Mouse (Mus musculus): ENCODE results near the gene Myom1.
"Not testable (repeated sequence)": the region's sequence is repeated elsewhere in the genome, so short reads cannot be mapped to it uniquely, and the experiment has no call there.

Gene Myom1

GRCm38 (mm10) chr17:71002081-71002743 is at the start of gene Myom1:
Myom1 (plus strand) TSS chr17:71002633.
- no peak for TF ChIP-seq POU5F1 (IDR thresholded peaks at IDR 0.05; ENCODE audit: borderline replicate concordance, low read length)
- no peak for TF ChIP-seq NANOG (IDR thresholded peaks at IDR 0.05; ENCODE audit: borderline replicate concordance, low read length)
- no peak for TF ChIP-seq CTCF (conservative IDR thresholded peaks at IDR 0.05; ENCODE audit: low read length)
- H3K4me1 ChIP-seq (replicated peaks; ENCODE audit: low read depth, low read length): peaks cover 55% of the 10 kb centered on the region
- peak within 1 kb of the TSS; percentile 96 for H3K4me3 ChIP-seq (replicated peaks; ENCODE audit: low read length)
- no peaks in the 10 kb centered on the region for H3K27me3 ChIP-seq (ENCODE audit: insufficient read depth, low read length)
- H3K9me3 ChIP-seq (ENCODE audit: low read length): no peaks in the 10 kb centered on the region
- peaks cover 17% of the 10 kb centered on the region for H3K36me3 ChIP-seq (ENCODE audit: insufficient read depth, low read length)

- not testable (repeated sequence) for H3K9me3 ChIP-seq (ENCODE audit: low read length); H3K27me3 ChIP-seq (ENCODE audit: insufficient read depth, low read length); H3K36me3 ChIP-seq (ENCODE audit: insufficient read depth, low read length); H3K4me3 ChIP-seq (replicated peaks; ENCODE audit: low read length)
- peaks cover 12% of the 10 kb centered on the region for H3K4me1 ChIP-seq (replicated peaks; ENCODE audit: low read depth, low read length)
Measured at GRCm38 (mm10) chr17:70963546-70963945, 38.9 kb upstream of the Myom1 start.

- H3K27me3 ChIP-seq (ENCODE audit: insufficient read depth, low read length): no peaks in the 10 kb centered on the region
- no peak overlapping the region for H3K4me3 ChIP-seq (replicated peaks; ENCODE audit: low read length)
- H3K36me3 ChIP-seq (ENCODE audit: insufficient read depth, low read length): no peaks in the 10 kb centered on the region
- TF ChIP-seq NANOG (IDR thresholded peaks at IDR 0.05; ENCODE audit: borderline replicate concordance, low read length): no peak
- TF ChIP-seq POU5F1 (IDR thresholded peaks at IDR 0.05; ENCODE audit: borderline replicate concordance, low read length): no peak
- no peak for TF ChIP-seq CTCF (conservative IDR thresholded peaks at IDR 0.05; ENCODE audit: low read length)
- H3K9me3 ChIP-seq (ENCODE audit: low read length): no peaks in the 10 kb centered on the region
- H3K4me1 ChIP-seq (replicated peaks; ENCODE audit: low read depth, low read length): peaks cover 12% of the 10 kb centered on the region
Measured at GRCm38 (mm10) chr17:70965281-70965680, 37.2 kb upstream of the Myom1 start.

GRCm38 (mm10) chr17:70966126-70966525 is 36.3 kb upstream of the Myom1 start:
- Histone ChIP-seq H3K4me3 (replicated peaks; ENCODE audit: low read length) (no peak overlapping the region), H3K27me3 (ENCODE audit: insufficient read depth, low read length) (no peaks in the 10 kb centered on the region), H3K9me3 (ENCODE audit: low read length) (no peaks in the 10 kb centered on the region), H3K36me3 (ENCODE audit: insufficient read depth, low read length) (no peaks in the 10 kb centered on the region), H3K4me1 (replicated peaks; ENCODE audit: low read depth, low read length) (peaks cover 13% of the 10 kb centered on the region)
- TF ChIP-seq CTCF (conservative IDR thresholded peaks at IDR 0.05; ENCODE audit: low read length): no peak
- TF ChIP-seq NANOG (IDR thresholded peaks at IDR 0.05; ENCODE audit: borderline replicate concordance, low read length): no peak
- TF ChIP-seq POU5F1 (IDR thresholded peaks at IDR 0.05; ENCODE audit: borderline replicate concordance, low read length): no peak

- Histone ChIP-seq H3K4me3 (replicated peaks; ENCODE audit: low read length) (no peak overlapping the region), H3K9me3 (ENCODE audit: low read length) (no peaks in the 10 kb centered on the region), H3K36me3 (ENCODE audit: insufficient read depth, low read length) (no peaks in the 10 kb centered on the region), H3K27me3 (ENCODE audit: insufficient read depth, low read length) (no peaks in the 10 kb centered on the region), H3K4me1 (replicated peaks; ENCODE audit: low read depth, low read length) (peaks cover 23% of the 10 kb centered on the region)
- TF ChIP-seq CTCF (conservative IDR thresholded peaks at IDR 0.05; ENCODE audit: low read length): no peak
- no peak for TF ChIP-seq NANOG (IDR thresholded peaks at IDR 0.05; ENCODE audit: borderline replicate concordance, low read length)
- no peak for TF ChIP-seq POU5F1 (IDR thresholded peaks at IDR 0.05; ENCODE audit: borderline replicate concordance, low read length)
Measured at GRCm38 (mm10) chr17:70967191-70967590, 35.2 kb upstream of the Myom1 start.

GRCm38 (mm10) chr17:70967646-70968045 is 34.8 kb upstream of the Myom1 start:
- H3K9me3 ChIP-seq (ENCODE audit: low read length): no peaks in the 10 kb centered on the region
- peaks cover 23% of the 10 kb centered on the region for H3K4me1 ChIP-seq (replicated peaks; ENCODE audit: low read depth, low read length)
- no peaks in the 10 kb centered on the region for H3K36me3 ChIP-seq (ENCODE audit: insufficient read depth, low read length)
- TF ChIP-seq POU5F1 (IDR thresholded peaks at IDR 0.05; ENCODE audit: borderline replicate concordance, low read length): no peak
- no peak for TF ChIP-seq CTCF (conservative IDR thresholded peaks at IDR 0.05; ENCODE audit: low read length)
- TF ChIP-seq NANOG (IDR thresholded peaks at IDR 0.05; ENCODE audit: borderline replicate concordance, low read length): no peak
- H3K27me3 ChIP-seq (ENCODE audit: insufficient read depth, low read length): no peaks in the 10 kb centered on the region
- H3K4me3 ChIP-seq (replicated peaks; ENCODE audit: low read length): no peak overlapping the region

- H3K9me3 ChIP-seq (ENCODE audit: low read length): no peaks in the 10 kb centered on the region
- H3K4me1 ChIP-seq (replicated peaks; ENCODE audit: low read depth, low read length): peaks cover 28% of the 10 kb centered on the region
Measured at GRCm38 (mm10) chr17:70968606-70969191, 33.7 kb upstream of the Myom1 start.

GRCm38 (mm10) chr17:70971206-70971605 is 31.2 kb upstream of the Myom1 start:
- TF ChIP-seq POU5F1 (IDR thresholded peaks at IDR 0.05; ENCODE audit: borderline replicate concordance, low read length) (no peak), CTCF (conservative IDR thresholded peaks at IDR 0.05; ENCODE audit: low read length) (no peak), NANOG (IDR thresholded peaks at IDR 0.05; ENCODE audit: borderline replicate concordance, low read length) (no peak)
- H3K9me3 ChIP-seq (ENCODE audit: low read length): no peaks in the 10 kb centered on the region
- no peak overlapping the region for H3K4me3 ChIP-seq (replicated peaks; ENCODE audit: low read length)
- H3K4me1 ChIP-seq (replicated peaks; ENCODE audit: low read depth, low read length): peaks cover 38% of the 10 kb centered on the region
- peaks cover 31% of the 10 kb centered on the region for H3K36me3 ChIP-seq (ENCODE audit: insufficient read depth, low read length)
- no peaks in the 10 kb centered on the region for H3K27me3 ChIP-seq (ENCODE audit: insufficient read depth, low read length)

More at GRCm38 (mm10) chr17:70968606-70969191, 33.7 kb upstream of the Myom1 start:
- no peaks in the 10 kb centered on the region for H3K27me3 ChIP-seq (ENCODE audit: insufficient read depth, low read length)
- TF ChIP-seq POU5F1 (IDR thresholded peaks at IDR 0.05; ENCODE audit: borderline replicate concordance, low read length) (no peak), NANOG (IDR thresholded peaks at IDR 0.05; ENCODE audit: borderline replicate concordance, low read length) (no peak), CTCF (conservative IDR thresholded peaks at IDR 0.05; ENCODE audit: low read length) (no peak; the same call in 1 of the 2 replicates)
- peaks cover 7% of the 10 kb centered on the region for H3K36me3 ChIP-seq (ENCODE audit: insufficient read depth, low read length)
- H3K4me3 ChIP-seq (replicated peaks; ENCODE audit: low read length): no peak overlapping the region

- Histone ChIP-seq H3K36me3 (ENCODE audit: insufficient read depth, low read length) (peaks cover 45% of the 10 kb centered on the region), H3K4me3 (replicated peaks; ENCODE audit: low read length) (no peak overlapping the region), H3K27me3 (ENCODE audit: insufficient read depth, low read length) (no peaks in the 10 kb centered on the region), H3K4me1 (replicated peaks; ENCODE audit: low read depth, low read length) (peaks cover 34% of the 10 kb centered on the region), H3K9me3 (ENCODE audit: low read length) (no peaks in the 10 kb centered on the region)
- TF ChIP-seq POU5F1 (IDR thresholded peaks at IDR 0.05; ENCODE audit: borderline replicate concordance, low read length): no peak
- no peak for TF ChIP-seq NANOG (IDR thresholded peaks at IDR 0.05; ENCODE audit: borderline replicate concordance, low read length)
- no peak for TF ChIP-seq CTCF (conservative IDR thresholded peaks at IDR 0.05; ENCODE audit: low read length)
Measured at GRCm38 (mm10) chr17:70973398-70973797, 29.0 kb upstream of the Myom1 start.

- H3K9me3 ChIP-seq (ENCODE audit: low read length); H3K4me3 ChIP-seq (replicated peaks; ENCODE audit: low read length); H3K27me3 ChIP-seq (ENCODE audit: insufficient read depth, low read length): not testable (repeated sequence)
- H3K4me1 ChIP-seq (replicated peaks; ENCODE audit: low read depth, low read length): peaks cover 38% of the 10 kb centered on the region
- H3K36me3 ChIP-seq (ENCODE audit: insufficient read depth, low read length): peaks cover 49% of the 10 kb centered on the region
Measured at GRCm38 (mm10) chr17:70974065-70974464, 28.4 kb upstream of the Myom1 start.
